Mouse (Mus musculus): ENCODE results near the gene Rbfox3.

GRCm38 (mm10) chr11:118603126-118603525, 308.3 kb downstream of the Rbfox3 start:
- TF ChIP-seq POLR2A (IDR thresholded peaks at IDR 0.05; ENCODE audit: low read depth, low read length) (no peak), CTCF (IDR thresholded peaks at IDR 0.05; ENCODE audit: extremely low read depth, insufficient read length, insufficient replicate concordance, low read depth, low read length) (no peak)

Measured in small intestine, adult 2 months (tissue).